Comparison of ENCODE assay signal across 7 mouse cellular contexts in the genomic region with DNA sequence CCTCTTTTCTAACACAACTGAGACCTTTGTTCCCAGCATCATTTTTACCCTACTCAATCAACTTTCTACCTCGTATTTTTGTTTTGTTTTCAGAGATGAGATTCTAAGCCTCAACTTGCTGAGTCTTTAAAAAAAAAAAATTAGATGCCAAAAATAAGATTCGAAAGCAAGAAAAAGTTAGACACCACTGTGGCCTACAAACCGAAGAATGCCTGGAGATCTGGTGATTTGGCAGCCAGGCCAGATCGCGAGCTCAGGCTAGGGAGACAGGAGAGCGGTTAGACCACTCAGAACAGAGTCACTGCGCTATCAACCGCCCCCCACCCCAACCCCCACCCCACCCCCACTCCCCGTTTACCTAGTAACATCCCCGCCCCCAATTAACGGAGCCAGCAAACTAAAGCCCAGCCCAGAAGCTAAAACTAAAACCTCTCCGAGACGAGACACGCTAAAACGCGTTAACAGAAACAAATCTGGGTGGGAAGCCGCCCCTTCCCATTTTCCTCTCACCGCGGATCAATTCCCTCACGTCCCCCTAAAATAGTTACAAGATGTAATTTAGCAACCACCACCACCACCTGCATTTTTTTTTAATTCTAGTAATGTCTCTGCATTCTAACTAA. TPM values are rescaled to one million over a fixed set of nuclear protein-coding genes. Genes with fewer than 3 reads are reported as not detected.
DNase-seq lines count a peak whose midpoint lies in the region; ATAC-seq lines count a peak whose summit lies in the region.

No protein-coding gene starts in this region.

- 4% methylated on average over 20 of the region's 20 CpGs for WGBS in lung, embryonic 16.5 days
- 12% methylated on average over 20 of the region's 20 CpGs for WGBS in hindbrain, embryonic 10.5 days
- WGBS in macrophage (ENCODE audit: missing documents), result 11% methylated on average over 20 of the region's 20 CpGs

- H3K27ac ChIP-seq in lung, embryonic 16.5 days (ENCODE audit: low read length), result 0 out of 2 replicates have a peak overlapping the region, but pooled peaks have one; percentile 36
- H3K27ac ChIP-seq in brown adipose tissue, adult 24 weeks (replicated peaks; ENCODE audit: low read depth, low read length), result peak overlapping the region; percentile 93
- peak overlapping the region; percentile 99 for H3K27ac ChIP-seq in hindbrain, embryonic 10.5 days
- H3K27ac ChIP-seq in macrophage, result peak overlapping the region; percentile 40

- peaks cover 9% of the 10 kb centered on the region for H3K36me3 ChIP-seq in lung, embryonic 16.5 days (ENCODE audit: control insufficient read depth, insufficient read depth, low read length)
- H3K36me3 ChIP-seq in hindbrain, embryonic 10.5 days, result peaks cover 24% of the 10 kb centered on the region
- H3K36me3 ChIP-seq in macrophage (ENCODE audit: inconsistent target), result peaks cover 5% of the 10 kb centered on the region; the same call in 1 of the 2 replicates

- peak overlapping the region; percentile 58 for H3K4me2 ChIP-seq in lung, embryonic 16.5 days (ENCODE audit: low read depth, low read length)

- no peaks in the 10 kb centered on the region for H3K9me3 ChIP-seq in lung, embryonic 16.5 days (ENCODE audit: control insufficient read depth, low read length)
- no peaks in the 10 kb centered on the region for H3K9me3 ChIP-seq in hindbrain, embryonic 10.5 days

- peak overlapping the region; percentile 98 for H3K4me3 ChIP-seq in lung, embryonic 16.5 days (ENCODE audit: low read length)
- H3K4me3 ChIP-seq in brown adipose tissue, adult 24 weeks (ENCODE audit: insufficient read depth, low read depth, low read length), result peak overlapping the region; percentile 80
- H3K4me3 ChIP-seq in hindbrain, embryonic 10.5 days, result peak overlapping the region; percentile 98
- H3K4me3 ChIP-seq in macrophage (ENCODE audit: inconsistent target), result peak overlapping the region; percentile 80

- H3K27me3 ChIP-seq in lung, embryonic 16.5 days (ENCODE audit: control insufficient read depth, insufficient read depth, low read depth, low read length), result no peaks in the 10 kb centered on the region
- H3K27me3 ChIP-seq in hindbrain, embryonic 10.5 days (ENCODE audit: insufficient read depth, poor library complexity, severe bottlenecking), result no peaks in the 10 kb centered on the region

- peaks cover 3% of the 10 kb centered on the region for H3K4me1 ChIP-seq in lung, embryonic 16.5 days (replicated peaks; ENCODE audit: control insufficient read depth, insufficient read depth, low read length)
- H3K4me1 ChIP-seq in brown adipose tissue, adult 24 weeks (ENCODE audit: control insufficient read depth, insufficient read depth, insufficient read length, low read length), result no peaks in the 10 kb centered on the region
- peaks cover 18% of the 10 kb centered on the region for H3K4me1 ChIP-seq in hindbrain, embryonic 10.5 days (replicated peaks)

- DNase-seq in lung, postnatal 10 days, result no peak
- DNase-seq in hindbrain, embryonic 10.5 days (ENCODE audit: low spot score), result peak; percentile 3
- no peak for DNase-seq in urinary bladder, postnatal 4 days (ENCODE audit: low spot score in 2 of 2)

- ATAC-seq in lung, embryonic 16.5 days (ENCODE audit: low read depth), result no peak
- ATAC-seq in activated CD4-positive, CD25-positive, alpha-beta regulatory T cell, adult 4 months, result no peak

- peaks cover 76% of the 10 kb centered on the region for H3K79me2 ChIP-seq in macrophage (ENCODE audit: inconsistent target)

- peak overlapping the region; percentile 97 for H3K9ac ChIP-seq in lung, embryonic 16.5 days (ENCODE audit: low read length)

RNA-seq across cellular contexts. Expression of a gene that starts 2.0 kb away (rescaled TPM):
- polyA plus RNA-seq in lung, embryonic 16.5 days (2015; fragmentation: Nextera tagmentation; extraction: Ambion mirVana), result 25.7 and 26.7 TPM in 2 replicates
- polyA plus RNA-seq in brown adipose tissue, adult 24 weeks (2012; ENCODE audit: insufficient read depth, insufficient read length, missing spikeins), result 9.8 and 15.1 TPM in 2 replicates
- 10.8 and 14.5 TPM in 2 replicates for polyA plus RNA-seq in hindbrain, embryonic 10.5 days (2016; fragmentation: Nextera tagmentation; extraction: Ambion mirVana)
- total RNA-seq in macrophage (2018; cell fraction: chromatin; rRNA removed), result 1 to 10 TPM in 8 of 26 experiments, under 1 TPM in 11, not detected in 7; 0.51 to 1.9 (median 0.97) TPM
- total RNA-seq in macrophage (2018; cell fraction: cytosol; rRNA removed), result 1 to 10 TPM; 1.7 to 4.2 (median 2.8) TPM
- total RNA-seq in macrophage (2018; cell fraction: nucleus; rRNA removed), result 1 to 10 TPM in 6 of 26 experiments, under 1 TPM in 10, not detected in 10; 0.47 to 2.6 (median 0.87) TPM
- polyA plus RNA-seq in macrophage (2018), result 2.8 to 6.1 TPM (median 5.5 TPM) in 3 replicates
- 1 to 10 TPM; 2.7 to 3.3 TPM for polyA plus RNA-seq in activated CD4-positive, CD25-positive, alpha-beta regulatory T cell, adult 4 months (2017; shearing (Covaris generic))

RNA-seq across cellular contexts. Expression of a gene that starts 2.7 kb away (rescaled TPM):
- 59.1 and 59.3 TPM in 2 replicates for polyA plus RNA-seq in lung, embryonic 16.5 days (2015; fragmentation: Nextera tagmentation; extraction: Ambion mirVana)
- polyA plus RNA-seq in brown adipose tissue, adult 24 weeks (2012; ENCODE audit: insufficient read depth, insufficient read length, missing spikeins), result 70.1 and 74.2 TPM in 2 replicates
- 68.1 and 80.0 TPM in 2 replicates for polyA plus RNA-seq in hindbrain, embryonic 10.5 days (2016; fragmentation: Nextera tagmentation; extraction: Ambion mirVana)
- 1,000 to 10,000 TPM in 1 of 26 experiments, 100 to 1,000 TPM in 25; 722 to 1,220 (median 810) TPM for total RNA-seq in macrophage (2018; cell fraction: chromatin; rRNA removed)
- 100 to 1,000 TPM; 212 to 336 (median 265) TPM for total RNA-seq in macrophage (2018; cell fraction: cytosol; rRNA removed)
- 100 to 1,000 TPM; 387 to 902 (median 495) TPM for total RNA-seq in macrophage (2018; cell fraction: nucleus; rRNA removed)
- 138 to 185 TPM (median 152 TPM) in 3 replicates for polyA plus RNA-seq in macrophage (2018)
- 100 to 1,000 TPM; 129 to 152 TPM for polyA plus RNA-seq in activated CD4-positive, CD25-positive, alpha-beta regulatory T cell, adult 4 months (2017; shearing (Covaris generic))

Comparison
In these comparisons a context has a peak if more than half of its experiments do, and no peak if none do; other contexts are left out.
1. H3K27ac ChIP-seq: peak in every context shown above with its lines; median percentile 99 in hindbrain, embryonic 10.5 days; 93 in brown adipose tissue, adult 24 weeks; 40 in macrophage; 36 in lung, embryonic 16.5 days.